Mouse (Mus musculus) bone marrow macrophage, adult 2 months (primary cell): ENCODE measurements around the gene Slc16a11.
"Not testable (repeated sequence)": the region's sequence is repeated elsewhere in the genome, so short reads cannot be mapped to it uniquely, and the experiment has no call there.

Experiments used
- CTCF ChIP-seq: IDR thresholded peaks from 2 replicates; pipeline ENCODE4 v1.5.1; 2012; ENCODE audit warnings: low read depth, mild to moderate bottlenecking, low read length, moderate library complexity
- POLR2A ChIP-seq: IDR thresholded peaks from 2 replicates; pipeline ENCODE4 v1.6.1; 2012; ENCODE audit warnings: mild to moderate bottlenecking, low read depth, low read length, borderline replicate concordance

DNA sequence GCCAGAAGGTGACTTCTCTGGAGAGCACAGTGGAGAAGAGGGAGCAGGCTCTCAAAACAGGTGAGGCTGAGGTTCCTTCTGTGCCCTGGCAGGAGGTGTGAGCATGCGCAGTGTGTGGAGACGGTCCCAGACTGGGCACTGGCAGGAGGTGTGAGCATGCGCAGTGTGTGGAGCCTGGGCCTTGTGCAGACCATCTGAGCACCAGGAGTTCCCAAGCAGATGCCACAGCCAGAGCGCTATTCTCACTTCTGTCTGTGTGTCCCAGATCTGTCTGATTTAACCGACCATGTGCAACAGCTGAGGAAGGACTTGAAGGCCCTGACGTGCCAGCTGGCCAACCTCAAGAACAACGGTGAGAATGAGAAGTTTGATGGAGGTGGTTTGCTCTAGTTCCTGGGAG is 43.1 kb upstream of the Slc16a11 start:
- TF ChIP-seq CTCF, POLR2A: not testable (repeated sequence)
